Mouse (Mus musculus): ENCODE data around the gene Sh3bp5.
A peak's percentile ranks its signal among the peaks of the same experiment; 100 is the strongest.
"Not testable (repeated sequence)": the region's sequence is repeated elsewhere in the genome, so short reads cannot be mapped to it uniquely, and the experiment has no call there.

Gene Sh3bp5

DNA sequence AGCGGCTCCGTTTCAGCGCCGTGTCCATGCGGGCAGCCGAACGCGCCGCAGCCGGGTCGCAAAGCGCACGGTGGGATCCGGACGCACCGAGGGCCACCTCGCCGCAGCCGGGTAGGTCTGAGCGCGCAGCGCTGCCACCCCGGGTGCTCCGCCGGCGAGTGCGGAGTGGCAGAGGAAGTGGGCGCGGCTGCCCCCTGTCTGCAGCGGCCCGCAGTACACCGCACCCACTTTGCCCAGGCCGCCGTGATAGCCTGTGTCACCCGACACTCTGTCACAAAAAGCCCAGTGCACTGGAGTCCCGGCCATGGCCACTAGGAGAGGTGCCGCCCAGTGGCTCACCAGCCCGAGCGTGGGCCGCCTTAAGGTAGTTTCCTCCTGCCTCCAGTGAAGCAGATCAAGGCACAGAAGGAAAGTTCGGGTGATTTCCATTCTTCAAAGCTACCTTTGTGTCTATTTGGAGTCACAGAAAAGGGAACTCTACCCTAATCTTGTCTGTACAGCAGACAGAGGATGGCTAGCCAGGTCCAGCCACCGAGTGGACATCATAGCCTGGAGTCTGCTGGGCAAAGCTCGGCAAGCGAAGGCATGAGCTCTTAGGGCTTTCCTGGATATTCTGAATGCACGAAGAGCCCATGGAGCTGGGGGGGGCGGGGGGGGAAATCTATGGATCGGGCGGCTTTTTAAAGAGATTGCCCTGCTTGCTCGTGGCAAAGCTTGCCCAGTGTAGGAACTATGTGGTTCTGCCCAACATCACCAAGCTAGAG, at the start of gene Sh3bp5:
Gene Sh3bp5, minus strand, starts transcription at position 149 of the 764 bp plus-strand sequence.
- peak; percentile 95 for DNase-seq (ENCODE audit: low read depth, low spot score)

DNA sequence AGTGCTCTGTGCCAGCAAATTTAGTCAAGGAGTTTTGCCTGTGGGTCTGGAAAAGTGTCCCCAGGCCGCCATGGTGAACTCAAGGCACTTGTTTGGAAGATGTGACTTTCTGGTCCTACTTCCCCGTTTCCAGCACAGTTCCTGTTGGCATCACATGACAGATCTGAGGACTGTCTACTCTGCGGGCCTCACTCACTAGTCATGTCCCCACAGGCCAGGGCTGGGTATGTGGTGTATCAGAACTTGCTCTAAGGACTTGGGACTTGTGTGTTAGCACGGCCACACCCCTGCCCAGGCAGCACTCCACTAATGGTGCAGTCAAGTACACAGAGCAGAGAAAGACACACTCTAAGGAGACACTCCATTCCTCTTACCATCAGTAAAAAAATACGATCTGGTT, 46.5 kb upstream of the Sh3bp5 start:
- no peak for DNase-seq (ENCODE audit: low read depth, low spot score)

DNA sequence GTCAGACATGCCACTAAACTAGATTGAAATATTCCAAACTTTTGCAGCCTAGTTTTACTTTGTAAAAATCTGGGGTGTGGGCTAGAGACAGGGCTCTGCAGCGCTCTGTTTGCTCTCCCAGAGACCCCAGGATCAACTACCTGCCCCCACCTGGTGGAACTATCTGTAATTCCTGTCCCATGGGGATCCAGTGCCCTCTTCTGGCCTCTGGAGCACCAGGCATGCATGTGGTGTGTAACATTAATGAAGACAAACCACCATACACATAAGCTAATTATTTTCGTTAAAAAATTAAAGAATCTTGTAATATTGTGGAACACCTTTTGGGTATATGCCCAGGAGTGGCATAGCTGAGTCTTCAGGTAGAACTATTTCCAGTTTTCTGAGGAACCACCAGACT, 37.4 kb upstream of the Sh3bp5 start:
- DNase-seq (ENCODE audit: low read depth, low spot score) = peak; percentile 12

DNA sequence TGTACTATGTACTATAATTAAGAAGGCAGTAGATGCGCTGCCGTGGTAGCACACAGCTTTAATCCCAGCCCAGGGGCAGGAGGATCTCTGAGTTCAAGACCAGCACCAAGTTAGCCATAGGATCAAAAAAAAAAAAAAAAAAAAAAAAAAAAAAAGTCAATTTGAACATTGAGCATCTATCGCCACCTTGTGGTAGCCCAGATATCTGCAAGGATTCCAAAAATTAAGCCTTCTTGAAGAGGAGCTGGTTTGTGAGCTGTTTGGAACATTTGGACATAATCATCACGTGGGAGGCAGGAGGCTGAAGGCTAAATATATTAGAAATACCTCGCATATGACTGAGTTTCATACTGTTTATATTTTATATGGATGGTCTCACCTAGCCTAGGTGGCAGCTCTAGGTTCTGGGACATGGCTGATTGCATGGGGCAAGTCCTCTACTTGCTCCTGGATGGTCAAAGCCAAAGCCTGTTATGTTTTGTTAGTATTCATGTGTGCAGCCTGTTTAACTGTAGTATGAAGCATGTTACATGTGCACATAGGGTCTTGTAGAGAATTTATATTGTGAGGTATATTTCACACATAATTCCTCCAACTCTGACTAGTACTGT, 36.7 kb upstream of the Sh3bp5 start:
- peak; percentile 74 for DNase-seq (ENCODE audit: low read depth, low spot score)

DNA sequence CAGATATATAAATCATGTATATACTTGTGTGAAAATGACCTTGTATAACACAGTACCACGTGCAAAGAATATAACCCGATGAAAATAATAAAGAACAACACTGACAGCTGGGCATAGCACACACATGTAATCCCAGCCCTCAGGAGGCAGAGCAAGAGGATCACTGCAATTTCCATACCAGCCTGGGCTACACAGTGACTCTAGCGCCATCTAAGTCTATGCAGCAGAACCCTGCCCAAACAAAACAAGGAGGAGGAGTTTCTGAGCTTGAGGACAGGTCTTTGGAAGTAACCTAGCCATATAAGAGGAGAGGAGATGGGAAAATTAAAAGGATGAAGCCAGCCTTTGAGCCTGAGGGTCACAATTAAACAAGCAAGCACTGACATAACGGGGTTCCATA, 33.8 kb upstream of the Sh3bp5 start:
- DNase-seq (ENCODE audit: low read depth, low spot score) = peak; percentile 15

DNA sequence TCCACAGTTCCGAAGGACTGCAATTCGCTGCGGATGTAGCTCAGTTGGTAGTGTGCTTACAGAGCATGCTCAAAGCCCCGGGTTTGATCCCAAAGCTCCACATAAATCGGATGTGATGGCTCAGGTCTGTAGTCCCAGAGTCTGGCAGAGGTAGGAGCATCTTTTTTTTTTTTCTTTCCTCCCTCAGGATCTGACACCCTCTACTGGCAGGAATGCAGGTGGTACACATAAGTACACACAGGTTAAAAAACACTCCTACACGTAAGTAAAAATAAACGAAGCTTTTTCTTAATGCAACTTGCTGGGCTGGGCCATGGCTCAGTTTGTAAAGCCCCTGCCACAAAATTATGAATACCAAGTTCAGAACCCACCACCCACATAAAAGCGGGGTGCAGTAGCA, 28.3 kb upstream of the Sh3bp5 start:
- no peak for DNase-seq (ENCODE audit: low read depth, low spot score)

DNA sequence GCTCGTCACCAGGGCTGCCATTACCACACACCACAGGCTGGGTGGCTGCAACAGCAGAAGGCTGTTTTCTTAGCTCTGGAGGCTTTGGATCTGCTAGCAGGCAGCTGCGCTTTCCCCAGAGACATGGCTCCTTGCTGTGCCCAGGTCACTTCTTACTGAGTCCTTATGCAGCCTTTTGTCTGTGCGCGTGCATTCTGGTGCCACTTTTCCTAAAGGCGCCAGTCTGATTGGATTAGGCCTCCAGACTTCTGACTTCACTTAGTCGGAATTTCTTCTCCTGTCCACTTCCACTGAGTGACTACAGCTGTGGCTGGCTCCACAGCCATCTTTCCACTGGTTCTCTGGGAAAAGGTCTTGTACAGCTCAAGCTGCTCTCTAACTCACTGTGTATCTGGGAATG, 27.0 kb upstream of the Sh3bp5 start:
- DNase-seq (ENCODE audit: low read depth, low spot score) = no peak

DNA sequence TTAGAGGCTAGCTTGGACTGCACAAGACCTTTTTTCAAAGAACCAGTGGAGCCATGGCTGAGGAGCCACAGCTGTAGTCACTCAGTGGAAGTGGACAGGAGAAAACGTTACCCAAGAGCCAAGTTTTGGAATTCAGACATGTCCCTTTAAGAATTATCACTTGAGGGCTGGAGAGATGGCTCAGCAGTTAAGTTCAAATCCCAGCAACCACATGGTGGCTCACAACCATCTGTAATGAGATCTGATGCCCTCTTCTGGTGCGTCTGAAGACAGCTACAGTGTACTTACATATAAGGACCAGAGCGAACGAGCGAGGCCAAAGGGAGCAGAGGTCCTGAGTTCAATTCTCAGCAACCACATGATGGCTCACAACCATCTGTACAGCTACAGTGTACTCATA, 26.3 kb upstream of the Sh3bp5 start:
- DNase-seq (ENCODE audit: low read depth, low spot score) = peak; percentile 40

DNA sequence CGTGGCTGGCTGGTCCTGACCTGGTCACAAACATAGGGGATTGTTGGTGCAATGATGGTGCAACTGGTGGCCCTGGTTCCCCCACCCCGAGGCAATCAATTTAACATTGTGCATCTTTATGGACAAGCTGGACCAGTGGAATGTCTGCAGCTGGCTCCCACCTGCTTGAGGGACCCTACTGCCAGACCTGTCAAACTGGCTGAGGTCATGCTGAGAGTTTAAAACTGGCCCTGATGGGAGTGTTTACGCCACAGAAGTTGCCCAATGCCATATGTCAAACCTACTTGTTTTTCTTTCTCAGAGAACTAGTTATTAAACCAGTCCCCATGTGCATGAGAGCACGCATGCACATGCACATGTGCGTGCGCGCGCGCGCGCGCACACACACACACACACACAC, 22.1 kb upstream of the Sh3bp5 start:
- no peak for DNase-seq (ENCODE audit: low read depth, low spot score)

DNA sequence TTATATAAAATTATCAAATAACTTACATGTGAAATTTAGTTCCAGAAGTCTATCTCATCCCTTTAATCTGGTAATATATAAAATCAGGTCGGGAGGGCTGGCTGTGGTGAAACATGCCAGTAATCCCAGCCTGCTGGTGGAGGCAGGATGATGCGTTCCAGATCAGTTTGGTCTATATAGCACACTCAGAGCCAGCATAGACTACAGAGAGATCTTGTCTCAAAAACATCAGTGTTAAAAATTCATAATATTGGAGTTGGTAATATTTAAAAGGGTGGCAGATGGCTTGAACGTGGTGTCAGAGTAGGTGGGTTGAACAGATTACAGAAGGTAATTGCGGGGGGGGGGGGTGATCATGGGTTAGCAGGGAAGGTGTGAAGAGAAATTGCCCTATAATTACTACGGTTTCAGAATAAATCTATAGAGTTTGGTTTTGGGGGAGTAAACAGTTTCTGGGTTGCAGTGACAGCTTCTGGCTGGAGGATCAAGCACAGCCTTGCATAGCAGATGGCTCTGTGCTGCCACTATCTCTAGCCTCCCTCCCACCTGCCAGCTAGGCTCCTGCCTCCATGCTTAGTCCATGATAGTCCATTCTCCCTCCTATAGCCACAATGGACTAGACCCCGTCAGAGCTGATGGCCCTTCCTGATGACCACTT, 20.3 kb upstream of the Sh3bp5 start:
- no peak for DNase-seq (ENCODE audit: low read depth, low spot score)

DNA sequence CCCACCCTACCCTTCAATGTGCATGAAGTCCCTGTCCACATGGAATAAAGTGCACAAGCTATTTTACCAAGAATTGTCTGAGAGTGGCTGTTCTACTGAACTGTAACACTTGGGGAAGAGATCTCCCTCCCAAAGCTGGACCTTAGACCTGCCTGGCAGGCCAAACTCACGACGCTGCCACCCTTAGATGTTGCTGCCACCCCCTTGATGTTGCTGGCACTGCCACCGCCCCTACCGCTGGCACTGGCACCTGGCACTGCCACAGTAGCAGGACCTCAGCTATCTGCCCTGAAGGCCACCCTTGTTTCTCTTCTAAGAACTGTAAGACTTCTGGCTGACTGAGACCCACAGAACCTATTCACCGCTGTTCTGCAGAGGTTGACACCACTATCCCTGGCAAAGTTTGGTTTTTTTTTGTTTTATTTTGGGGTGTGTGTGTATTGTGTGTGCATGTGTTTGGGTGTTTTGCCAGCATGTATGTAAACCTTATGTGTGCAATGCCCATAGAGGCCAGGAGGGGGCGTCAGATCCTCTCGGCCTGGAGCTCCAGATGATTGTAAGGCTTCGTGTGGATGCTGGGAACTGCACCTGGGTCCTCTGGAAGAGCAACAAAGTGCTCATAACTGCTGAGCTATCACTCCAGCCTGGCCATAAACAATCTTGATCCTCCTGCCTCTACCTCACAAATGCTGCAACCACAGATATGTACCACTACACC, 19.1 kb upstream of the Sh3bp5 start:
- peak; percentile 18 for DNase-seq (ENCODE audit: low read depth, low spot score)

DNA sequence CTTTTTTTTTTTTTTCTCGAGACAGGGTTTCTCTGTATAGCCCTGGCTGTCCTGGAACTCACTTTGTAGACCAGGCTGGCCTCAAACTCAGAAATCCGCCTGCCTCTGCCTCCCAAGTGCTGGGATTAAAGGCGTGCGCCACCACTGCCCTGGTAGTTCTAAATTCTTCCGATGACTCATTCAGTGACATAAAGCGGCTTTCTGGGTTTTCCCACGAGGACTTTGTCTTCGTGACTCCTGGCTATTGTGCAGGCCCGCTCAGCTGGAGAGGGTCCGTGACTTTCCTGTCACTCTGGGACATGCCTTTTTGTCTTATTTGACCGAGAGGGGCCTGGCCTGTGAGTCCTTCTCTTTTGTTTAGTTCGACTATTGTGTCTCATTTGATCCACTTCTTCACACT, 18.1 kb upstream of the Sh3bp5 start:
- not testable (repeated sequence) for DNase-seq (ENCODE audit: low read depth, low spot score)

DNA sequence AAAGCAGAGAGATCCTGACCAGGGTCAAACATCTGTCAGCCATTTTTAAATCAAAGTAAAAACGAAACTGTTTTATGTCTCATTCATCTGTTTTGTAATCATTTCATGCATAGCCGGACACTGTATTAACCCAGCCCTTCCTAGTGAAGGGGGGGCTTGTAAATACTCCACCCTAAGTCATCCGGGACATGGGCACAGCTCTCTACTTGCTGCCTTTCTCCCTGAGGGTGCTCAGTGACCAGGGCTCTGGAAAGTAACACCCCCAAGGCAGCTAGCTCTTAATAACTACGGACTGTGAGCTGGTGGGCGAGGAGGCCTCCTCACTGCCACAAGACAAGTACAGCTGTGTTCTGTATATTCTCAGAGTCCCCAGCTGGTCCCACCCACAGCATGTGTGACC, 13.1 kb upstream of the Sh3bp5 start:
- peak; percentile 71 for DNase-seq (ENCODE audit: low read depth, low spot score)

DNA sequence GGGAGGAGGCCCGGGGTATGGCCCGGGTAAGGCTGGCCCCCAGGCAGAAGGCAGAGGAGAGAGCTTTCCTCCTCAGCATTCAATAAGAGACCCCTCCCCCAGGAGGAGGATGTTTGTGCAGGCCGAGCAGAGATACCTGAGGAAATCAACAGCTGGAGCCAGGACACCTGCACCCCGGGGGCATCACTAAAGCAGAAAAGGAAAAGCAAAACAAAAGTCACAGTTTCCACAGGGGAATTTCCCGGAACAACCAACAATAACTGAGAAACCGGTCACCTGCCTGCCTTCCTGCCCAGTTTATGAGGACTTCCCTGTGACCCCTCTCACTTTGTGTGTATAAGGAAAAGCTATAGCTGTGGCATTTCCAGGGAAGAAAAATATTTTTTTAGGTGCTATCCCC, 7.7 kb upstream of the Sh3bp5 start:
- no peak for DNase-seq (ENCODE audit: low read depth, low spot score)

DNA sequence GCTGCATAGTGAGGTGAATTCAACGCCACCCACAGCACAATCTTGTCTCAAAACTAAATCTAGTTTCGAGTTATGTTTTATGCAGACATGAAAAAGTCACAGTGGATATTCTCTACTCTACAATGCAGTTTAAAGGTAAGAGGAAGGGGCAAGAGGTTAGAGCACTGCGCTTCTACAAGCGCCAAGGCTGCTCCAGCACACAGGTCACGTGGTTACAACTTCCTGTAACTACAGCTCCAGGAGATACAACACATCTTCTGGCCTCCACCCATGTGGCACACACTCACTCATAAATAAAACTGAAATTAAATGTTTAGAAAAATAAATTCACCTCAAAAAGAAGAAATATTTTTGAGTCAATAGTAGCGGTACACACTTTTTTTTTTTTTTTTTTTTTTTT, 4.8 kb upstream of the Sh3bp5 start:
- no peak for DNase-seq (ENCODE audit: low read depth, low spot score)

DNA sequence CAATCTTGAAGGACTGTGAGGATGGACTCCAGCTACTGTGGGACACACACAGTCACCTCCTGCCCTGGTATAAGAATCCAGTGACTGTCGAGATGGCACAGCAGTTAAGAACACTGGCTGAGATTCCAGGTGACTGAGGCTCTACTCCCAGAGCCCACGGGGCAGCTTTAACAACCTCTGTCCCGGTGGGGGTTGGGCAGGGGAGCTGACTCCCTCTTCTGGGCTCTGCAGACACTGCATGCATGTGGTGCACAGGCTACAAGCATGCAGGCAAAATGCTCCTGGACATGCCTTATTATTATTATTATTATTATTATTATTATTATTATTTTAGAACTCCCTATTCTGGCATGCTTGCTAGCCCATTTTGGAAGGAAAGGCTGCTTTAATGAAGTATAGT, 4.4 kb upstream of the Sh3bp5 start:
- no peak for DNase-seq (ENCODE audit: low read depth, low spot score)

DNA sequence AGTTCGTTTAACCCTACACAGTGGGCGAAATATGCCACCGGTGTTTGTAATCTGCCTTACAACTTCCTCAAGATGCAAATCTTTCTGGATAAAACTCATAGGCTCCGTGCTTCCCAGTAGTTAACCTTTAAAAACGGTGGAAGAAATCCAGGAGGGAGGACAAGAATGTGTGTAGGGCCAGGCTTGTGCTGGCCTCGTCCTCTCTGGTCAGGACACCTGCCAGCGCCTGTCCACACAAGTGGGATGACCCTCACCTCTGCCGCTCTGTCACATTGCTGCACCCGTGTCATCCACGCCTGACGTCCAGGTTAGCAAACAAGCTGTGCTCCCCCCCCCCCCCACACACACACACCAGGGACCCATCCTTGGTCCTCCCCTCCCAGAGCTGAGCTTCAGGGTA, 3.4 kb upstream of the Sh3bp5 start:
- no peak for DNase-seq (ENCODE audit: low read depth, low spot score)

DNA sequence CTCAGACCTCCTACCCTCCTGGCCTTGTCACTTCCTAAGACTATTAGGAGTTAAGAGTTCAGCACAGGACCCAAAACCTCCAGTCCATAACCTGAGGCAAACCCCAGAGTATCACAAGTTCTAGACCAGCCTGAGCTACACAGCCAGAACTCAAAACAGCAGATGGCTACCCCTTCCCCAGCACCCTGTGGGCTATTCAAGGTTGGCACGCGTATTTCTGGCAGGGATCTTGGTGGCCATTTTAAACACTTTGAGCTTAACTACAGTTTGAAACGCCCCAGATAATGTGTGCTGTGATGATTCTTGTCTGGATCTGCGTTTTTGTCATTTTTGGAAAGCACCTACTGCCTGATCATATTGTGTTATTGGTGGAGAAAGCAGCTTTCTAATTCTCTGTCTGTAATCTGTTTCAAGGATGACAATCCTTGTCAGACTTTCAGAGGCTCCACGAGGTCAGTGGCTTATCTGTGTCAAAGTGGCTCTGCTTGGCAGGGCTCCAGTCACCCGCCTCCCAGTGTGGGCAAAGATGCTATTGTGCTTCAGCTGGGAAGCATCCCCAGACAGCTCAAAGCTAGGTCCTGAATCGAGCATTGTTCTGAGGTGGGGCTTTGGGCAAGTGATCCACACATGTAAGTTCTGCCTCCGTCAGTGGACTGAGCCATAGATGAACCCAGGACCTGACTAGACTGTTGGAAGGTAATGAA, 2.1 kb upstream of the Sh3bp5 start:
- DNase-seq (ENCODE audit: low read depth, low spot score) = no peak

DNA sequence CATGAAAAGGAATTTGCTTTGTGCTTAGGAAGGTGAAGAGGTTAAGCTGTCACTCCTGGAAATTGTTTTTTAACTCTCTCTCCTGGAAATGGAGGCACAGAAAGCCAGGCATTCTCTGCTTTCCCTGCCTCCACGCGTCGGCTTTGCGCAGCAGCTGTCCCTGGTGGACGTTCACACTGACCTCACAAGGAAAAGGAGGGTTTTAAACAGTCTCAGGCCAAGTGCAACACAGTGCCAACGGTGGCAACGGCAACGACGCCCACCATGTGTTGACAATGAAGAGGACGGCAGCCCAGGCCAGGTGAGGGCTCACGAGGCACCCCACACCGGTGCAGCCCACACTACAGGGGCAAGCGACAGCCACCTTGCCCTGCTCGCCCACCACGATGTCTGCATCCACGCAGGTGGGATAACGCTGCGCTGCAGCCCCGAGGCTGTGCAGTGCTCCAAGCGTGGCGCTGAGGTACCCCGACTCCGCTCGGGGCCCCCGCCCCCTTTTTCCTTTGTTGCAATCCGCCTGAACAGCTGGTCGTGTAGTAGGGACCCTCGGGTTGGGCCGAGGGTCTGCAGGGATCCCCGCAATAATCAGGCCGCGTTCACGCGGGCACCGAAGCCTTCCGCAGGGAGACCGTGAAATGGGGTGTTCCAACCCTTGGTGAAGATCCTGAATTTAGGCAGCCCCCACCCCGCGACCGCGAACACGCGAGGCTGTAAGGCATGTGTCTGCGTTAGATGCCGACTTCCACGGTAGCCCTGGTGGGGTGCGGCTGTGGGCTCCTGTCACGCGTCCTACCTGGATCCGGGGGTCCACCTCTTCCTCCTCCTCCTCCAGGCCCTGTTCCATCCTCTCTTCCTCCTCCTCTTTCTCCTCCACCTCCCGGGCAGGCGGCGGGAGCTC, 611 bp downstream of the Sh3bp5 start:
- DNase-seq (ENCODE audit: low read depth, low spot score) = peak; percentile 67

DNA sequence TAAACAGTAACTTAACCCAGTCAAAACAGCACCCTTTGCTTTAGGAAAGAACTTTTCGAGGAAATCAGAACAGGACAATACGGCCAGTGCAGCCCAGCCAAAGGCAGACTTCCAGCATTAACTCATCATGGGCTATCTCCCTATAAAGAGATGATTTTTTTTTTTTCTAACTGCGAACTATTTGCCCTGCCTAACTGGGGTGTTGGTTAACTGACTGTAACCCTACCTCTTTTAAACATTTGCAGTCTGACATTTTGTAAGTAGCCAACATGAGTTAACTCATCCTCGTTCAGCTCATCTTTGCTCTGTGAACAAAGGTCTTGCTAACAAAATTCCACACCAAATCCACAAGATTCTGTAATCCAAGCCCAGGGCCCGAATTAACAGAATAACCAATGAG, 1.5 kb downstream of the Sh3bp5 start:
- DNase-seq (ENCODE audit: low read depth, low spot score) = no peak

All from A20 (cell line).